Mouse (Mus musculus) cerebellum, adult 2 months (tissue): Measurements from ENCODE around the gene Pcgf3. TPM values are rescaled to one million over a fixed set of nuclear protein-coding genes. Genes with fewer than 3 reads are reported as not detected.

Experiments
- DNase-seq, 2 experiments: peaks; one replicate each; pipeline ENCODE4 v3.0.0; 2021
- H3K27ac ChIP-seq: fragments of 200-500 bp; 2 replicates; pipeline ENCODE4 v1.5.1; 2012; ENCODE audit warnings: low read length, control low read depth, inconsistent platforms; ENCODE audit not compliant: insufficient read depth
- H3K27me3 ChIP-seq: fragments of 200-500 bp; 2 replicates; pipeline ENCODE4 v1.6.1; 2012; ENCODE audit warnings: inconsistent platforms, mild to moderate bottlenecking, low read length, moderate library complexity; ENCODE audit not compliant: control insufficient read depth, insufficient read depth
- H3K4me1 ChIP-seq: fragments of 200-500 bp; 2 replicates; pipeline ENCODE4 v1.6.1; 2011; ENCODE audit warnings: low read length; ENCODE audit not compliant: control insufficient read depth, insufficient read depth
- H3K4me3 ChIP-seq: fragments of 200-500 bp; replicated peaks from 2 replicates; pipeline ENCODE3; 2011; ENCODE audit warnings: mild to moderate bottlenecking, low read depth, low read length, control low read depth; ENCODE audit not compliant: insufficient read depth
- CTCF ChIP-seq: fragments of 200-500 bp; IDR thresholded peaks from 2 replicates; pipeline ENCODE4 v1.5.1; 2011; ENCODE audit warnings: low read depth, mild to moderate bottlenecking, control low read depth, low read length, moderate library complexity, borderline replicate concordance; ENCODE audit not compliant: insufficient read depth
- POLR2A ChIP-seq: fragments of 200-500 bp; IDR thresholded peaks from 2 replicates; pipeline ENCODE4 v1.6.1; 2011; ENCODE audit warnings: low read length, control low read depth, borderline replicate concordance; ENCODE audit not compliant: insufficient read depth
- WGBS: fragments of 180-500 bp; shearing (Covaris S2); methylation state at CpG from one replicate; pipeline ENCODE4 v1.1.7; 2018; 5-methylcytosine and 5-hydroxymethylcytosine counted together
- polyA plus RNA-seq: library from polyadenylated mRNA; depleted of rRNA; stranded (reverse); fragments of >200 nt; gene quantifications from 2 replicates; pipeline ENCODE4 v1.2.3, GENCODE M21; 2012

Pcgf3 gene
- polyA plus RNA-seq, 1 experiment: 14.7 TPM

- WGBS: 63% methylated on average over 2 of the region's 2 CpGs
- TF ChIP-seq CTCF: no peak
- TF ChIP-seq POLR2A: no peak
- Histone ChIP-seq H3K27ac (no peak overlapping the region), H3K4me1 (peaks cover 3% of the 10 kb centered on the region; the same call in 1 of the 2 replicates), H3K4me3 (no peak overlapping the region), H3K27me3 (no peaks in the 10 kb centered on the region; the same call in 1 of the 2 replicates)
- no peak for DNase-seq
Measured at GRCm38 (mm10) chr5:108436101-108436500, 24.9 kb upstream of the Pcgf3 start.

- H3K27ac ChIP-seq: no peak overlapping the region
- no peak overlapping the region for H3K4me3 ChIP-seq
- no peak for DNase-seq
- TF ChIP-seq CTCF (no peak), POLR2A (no peak)
- 0 out of 2 replicates have a peak, but pooled peaks cover 3% of the 10 kb centered on the region for H3K4me1 ChIP-seq
- 89% methylated on average over 3 of the region's 3 CpGs for WGBS
- H3K27me3 ChIP-seq: no peaks in the 10 kb centered on the region
Measured at GRCm38 (mm10) chr5:108446973-108447372, 14.1 kb upstream of the Pcgf3 start.

GRCm38 (mm10) chr5:108447857-108448256 is 13.2 kb upstream of the Pcgf3 start:
- 35% methylated on average over 7 of the region's 7 CpGs for WGBS
- Histone ChIP-seq H3K4me3 (no peak overlapping the region), H3K4me1 (0 out of 2 replicates have a peak, but pooled peaks cover 3% of the 10 kb centered on the region), H3K27me3 (no peaks in the 10 kb centered on the region), H3K27ac (no peak overlapping the region)
- TF ChIP-seq CTCF (no peak), POLR2A (no peak)
- DNase-seq: no peak

- Histone ChIP-seq H3K4me1 (0 out of 2 replicates have a peak, but pooled peaks cover 3% of the 10 kb centered on the region), H3K27ac (no peak within 1 kb of the TSS), H3K27me3 (no peaks in the 10 kb centered on the region), H3K4me3 (no peak within 1 kb of the TSS)
- TF ChIP-seq POLR2A (no peak), CTCF (no peak)
- 27% methylated on average over 24 of the region's 24 CpGs for WGBS
- DNase-seq: no peak
Measured at GRCm38 (mm10) chr5:108448785-108449668, 12.0 kb upstream of the Pcgf3 start, which contains the start of gene Mfsd7a. Gene Mfsd7a (minus strand): TSS chr5:108448891.

GRCm38 (mm10) chr5:108450837-108451540 is 10.0 kb upstream of the Pcgf3 start:
- no peaks in the 10 kb centered on the region for H3K27me3 ChIP-seq
- no peak for DNase-seq
- WGBS: 82% methylated on average over 8 of the region's 8 CpGs
- TF ChIP-seq CTCF: no peak
- no peak for TF ChIP-seq POLR2A
- 0 out of 2 replicates have a peak, but pooled peaks cover 3% of the 10 kb centered on the region for H3K4me1 ChIP-seq
- H3K27ac ChIP-seq: no peak overlapping the region
- no peak overlapping the region for H3K4me3 ChIP-seq

- WGBS: 90% methylated on average over 1 of the region's 1 CpGs
- no peak overlapping the region for H3K27ac ChIP-seq
- no peaks in the 10 kb centered on the region for H3K27me3 ChIP-seq
- H3K4me3 ChIP-seq: no peak overlapping the region
- H3K4me1 ChIP-seq: 0 out of 2 replicates have a peak, but pooled peaks cover 3% of the 10 kb centered on the region
- TF ChIP-seq POLR2A: no peak
- TF ChIP-seq CTCF: no peak
- no peak for DNase-seq
Measured at GRCm38 (mm10) chr5:108451611-108452010, 9.4 kb upstream of the Pcgf3 start.

GRCm38 (mm10) chr5:108452422-108452821 is 8.6 kb upstream of the Pcgf3 start:
- no peak for DNase-seq
- WGBS: 82% methylated on average over 1 of the region's 1 CpGs
- TF ChIP-seq CTCF (no peak), POLR2A (no peak)
- Histone ChIP-seq H3K4me3 (no peak overlapping the region), H3K4me1 (0 out of 2 replicates have a peak, but pooled peaks cover 3% of the 10 kb centered on the region), H3K27ac (no peak overlapping the region), H3K27me3 (no peaks in the 10 kb centered on the region)
